Mouse (Mus musculus) kidney, adult 18-20 months (tissue): ENCODE results near the gene Lrrk1.

ENCODE experiments used
- DNase-seq: peaks from one replicate; pipeline ENCODE4 v3.0.0; 2021

The Lrrk1 gene

GRCm38 (mm10) chr7:66333906-66334500 lies 54.1 kb downstream of the Lrrk1 start:
- no peak for DNase-seq

- DNase-seq, result no peak
These were observed 55.8 kb downstream of the Lrrk1 start for GRCm38 (mm10) chr7:66332340-66332739.

GRCm38 (mm10) chr7:66330610-66331009 lies 57.5 kb downstream of the Lrrk1 start:
- no peak for DNase-seq

GRCm38 (mm10) chr7:66327516-66327915 lies 60.6 kb downstream of the Lrrk1 start:
- DNase-seq, result no peak

- no peak for DNase-seq
These were observed 62.6 kb downstream of the Lrrk1 start for GRCm38 (mm10) chr7:66325419-66326053.

- no peak for DNase-seq
These were observed 64.7 kb downstream of the Lrrk1 start for GRCm38 (mm10) chr7:66323252-66324015.

GRCm38 (mm10) chr7:66320996-66321395 lies 67.2 kb downstream of the Lrrk1 start:
- peak; percentile 52 for DNase-seq

GRCm38 (mm10) chr7:66318147-66318546 lies 70.0 kb downstream of the Lrrk1 start:
- DNase-seq, result no peak

- DNase-seq, result peak; percentile 46
These were observed 77.2 kb downstream of the Lrrk1 start for GRCm38 (mm10) chr7:66310670-66311656.

GRCm38 (mm10) chr7:66309950-66310669 lies 78.0 kb downstream of the Lrrk1 start:
- peak; percentile 67 for DNase-seq

GRCm38 (mm10) chr7:66309240-66309949 lies 78.8 kb downstream of the Lrrk1 start:
- DNase-seq, result no peak

GRCm38 (mm10) chr7:66308581-66309239 lies 79.4 kb downstream of the Lrrk1 start:
- no peak for DNase-seq

- DNase-seq, result no peak
These were observed 80.4 kb downstream of the Lrrk1 start for GRCm38 (mm10) chr7:66307791-66308190.

- no peak for DNase-seq
These were observed 82.4 kb downstream of the Lrrk1 start for GRCm38 (mm10) chr7:66305714-66306198.

- DNase-seq, result no peak
These were observed 83.0 kb downstream of the Lrrk1 start for GRCm38 (mm10) chr7:66304993-66305713.

GRCm38 (mm10) chr7:66303922-66304660 lies 84.1 kb downstream of the Lrrk1 start:
- DNase-seq, result no peak

- DNase-seq, result no peak
These were observed 86.7 kb downstream of the Lrrk1 start for GRCm38 (mm10) chr7:66301486-66301885.

GRCm38 (mm10) chr7:66300680-66301079 lies 87.5 kb downstream of the Lrrk1 start:
- peak; percentile 75 for DNase-seq

- no peak for DNase-seq
These were observed 90.5 kb downstream of the Lrrk1 start for GRCm38 (mm10) chr7:66297656-66298021.
